Mouse (Mus musculus): Measurements from ENCODE around the gene Usp17la. TPM values are rescaled to one million over a fixed set of nuclear protein-coding genes. Genes with fewer than 3 reads are reported as not detected.
"Not testable (repeated sequence)": the region's sequence is repeated elsewhere in the genome, so short reads cannot be mapped to it uniquely, and the experiment has no call there.

Gene Usp17la
- not detected in 2 replicates for polyA plus RNA-seq (2012; rRNA removed)

- not testable (repeated sequence) for H3K27ac ChIP-seq (ENCODE audit: insufficient read depth, low read length); H3K4me1 ChIP-seq (ENCODE audit: control insufficient read depth, insufficient read depth, low read length)
Observed at GRCm38 (mm10) chr7:104856709-104857108, at the start of gene Usp17la. Gene Usp17la, plus strand, starts transcription at chr7:104857009.

GRCm38 (mm10) chr7:104810335-104810734 lies 46.5 kb upstream of the Usp17la start:
- H3K4me3 ChIP-seq (ENCODE audit: insufficient read depth, low read length); H3K27ac ChIP-seq (ENCODE audit: insufficient read depth, low read length); H3K4me1 ChIP-seq (ENCODE audit: control insufficient read depth, insufficient read depth, low read length): not testable (repeated sequence)

More at GRCm38 (mm10) chr7:104856709-104857108, at the start of gene Usp17la:
- H3K4me3 ChIP-seq (ENCODE audit: insufficient read depth, low read length): not testable (repeated sequence)

- no peak within 1 kb of the TSS for H3K27ac ChIP-seq (ENCODE audit: insufficient read depth, low read length)
- H3K4me3 ChIP-seq (ENCODE audit: insufficient read depth, low read length): no peak within 1 kb of the TSS
- no peaks in the 10 kb centered on the region for H3K4me1 ChIP-seq (ENCODE audit: control insufficient read depth, insufficient read depth, low read length)
- no peak for TF ChIP-seq CTCF (IDR thresholded peaks at IDR 0.05; ENCODE audit: extremely low read depth, insufficient read depth, low read length)
Observed at GRCm38 (mm10) chr7:104842503-104842902, 14.3 kb upstream of the Usp17la start, which contains the start of gene Usp17lb. Gene Usp17lb, minus strand, starts transcription at chr7:104842603.

- no peak overlapping the region for H3K27ac ChIP-seq (ENCODE audit: insufficient read depth, low read length)
- no peak overlapping the region for H3K4me3 ChIP-seq (ENCODE audit: insufficient read depth, low read length)
- TF ChIP-seq POLR2A (IDR thresholded peaks at IDR 0.05; ENCODE audit: extremely low read depth, insufficient read depth, low read length) (no peak), CTCF (IDR thresholded peaks at IDR 0.05; ENCODE audit: extremely low read depth, insufficient read depth, low read length) (no peak)
- H3K4me1 ChIP-seq (ENCODE audit: control insufficient read depth, insufficient read depth, low read length): no peaks in the 10 kb centered on the region
Observed at GRCm38 (mm10) chr7:104843731-104844287, 13.0 kb upstream of the Usp17la start.

GRCm38 (mm10) chr7:104851546-104851945 lies 5.3 kb upstream of the Usp17la start:
- not testable (repeated sequence) for H3K4me3 ChIP-seq (ENCODE audit: insufficient read depth, low read length); H3K4me1 ChIP-seq (ENCODE audit: control insufficient read depth, insufficient read depth, low read length); H3K27ac ChIP-seq (ENCODE audit: insufficient read depth, low read length)

- TF ChIP-seq CTCF (IDR thresholded peaks at IDR 0.05; ENCODE audit: extremely low read depth, insufficient read depth, low read length): no peak
- H3K4me3 ChIP-seq (ENCODE audit: insufficient read depth, low read length): no peak overlapping the region
- no peaks in the 10 kb centered on the region for H3K4me1 ChIP-seq (ENCODE audit: control insufficient read depth, insufficient read depth, low read length)
- H3K27ac ChIP-seq (ENCODE audit: insufficient read depth, low read length): no peak overlapping the region
Observed at GRCm38 (mm10) chr7:104855248-104855750, 1.5 kb upstream of the Usp17la start.

- H3K4me1 ChIP-seq (ENCODE audit: control insufficient read depth, insufficient read depth, low read length): no peaks in the 10 kb centered on the region
- H3K4me3 ChIP-seq (ENCODE audit: insufficient read depth, low read length): no peak overlapping the region
- no peak overlapping the region for H3K27ac ChIP-seq (ENCODE audit: insufficient read depth, low read length)
- TF ChIP-seq CTCF (IDR thresholded peaks at IDR 0.05; ENCODE audit: extremely low read depth, insufficient read depth, low read length) (no peak), POLR2A (IDR thresholded peaks at IDR 0.05; ENCODE audit: extremely low read depth, insufficient read depth, low read length) (no peak)
Observed at GRCm38 (mm10) chr7:104857683-104858082, 874 bp downstream of the Usp17la start.

GRCm38 (mm10) chr7:104861381-104861780 lies 4.6 kb downstream of the Usp17la start:
- no peaks in the 10 kb centered on the region for H3K4me1 ChIP-seq (ENCODE audit: control insufficient read depth, insufficient read depth, low read length)
- TF ChIP-seq POLR2A (IDR thresholded peaks at IDR 0.05; ENCODE audit: extremely low read depth, insufficient read depth, low read length) (no peak), CTCF (IDR thresholded peaks at IDR 0.05; ENCODE audit: extremely low read depth, insufficient read depth, low read length) (no peak)
- H3K27ac ChIP-seq (ENCODE audit: insufficient read depth, low read length): no peak overlapping the region
- H3K4me3 ChIP-seq (ENCODE audit: insufficient read depth, low read length): no peak overlapping the region

- Histone ChIP-seq H3K27ac (ENCODE audit: insufficient read depth, low read length) (no peak within 1 kb of the TSS), H3K4me3 (ENCODE audit: insufficient read depth, low read length) (no peak within 1 kb of the TSS), H3K4me1 (ENCODE audit: control insufficient read depth, insufficient read depth, low read length) (no peaks in the 10 kb centered on the region)
- no peak for TF ChIP-seq POLR2A (IDR thresholded peaks at IDR 0.05; ENCODE audit: extremely low read depth, insufficient read depth, low read length)
- TF ChIP-seq CTCF (IDR thresholded peaks at IDR 0.05; ENCODE audit: extremely low read depth, insufficient read depth, low read length): no peak
Observed at GRCm38 (mm10) chr7:104877731-104878130, 20.9 kb downstream of the Usp17la start, which contains the start of gene Olfr665. Gene Olfr665, plus strand, starts transcription at chr7:104878031.

- TF ChIP-seq CTCF (IDR thresholded peaks at IDR 0.05; ENCODE audit: extremely low read depth, insufficient read depth, low read length): no peak
- no peak for TF ChIP-seq POLR2A (IDR thresholded peaks at IDR 0.05; ENCODE audit: extremely low read depth, insufficient read depth, low read length)
- Histone ChIP-seq H3K4me3 (ENCODE audit: insufficient read depth, low read length) (no peak within 1 kb of the TSS), H3K4me1 (ENCODE audit: control insufficient read depth, insufficient read depth, low read length) (no peaks in the 10 kb centered on the region), H3K27ac (ENCODE audit: insufficient read depth, low read length) (no peak within 1 kb of the TSS)
Observed at GRCm38 (mm10) chr7:104895852-104896251, 39.0 kb downstream of the Usp17la start, which contains the start of gene Olfr666. Gene Olfr666, minus strand, starts transcription at chr7:104895952.

Other genes with a start within 250 kb of the Usp17la start
- not detected in 2 replicates for gene Olfr656, start 243.1 kb upstream of the Usp17la start, polyA plus RNA-seq (2012; rRNA removed)
- gene Olfr657, start 232.2 kb upstream of the Usp17la start, polyA plus RNA-seq (2012; rRNA removed): not detected in 2 replicates
- 0.04 TPM in 2 replicates for gene Olfr658, start 209.7 kb upstream of the Usp17la start, polyA plus RNA-seq (2012; rRNA removed)
- not detected in 2 replicates for gene Olfr659, start 190.3 kb upstream of the Usp17la start, polyA plus RNA-seq (2012; rRNA removed)
- gene Olfr661, start 170.5 kb upstream of the Usp17la start, polyA plus RNA-seq (2012; rRNA removed): not detected in 2 replicates
- not detected in 2 replicates for gene Usp17le, start 79.5 kb upstream of the Usp17la start, polyA plus RNA-seq (2012; rRNA removed)
- not detected in 2 replicates for gene Usp17lb, start 14.4 kb upstream of the Usp17la start, polyA plus RNA-seq (2012; rRNA removed)
- gene Olfr665, start 21.0 kb downstream of the Usp17la start, polyA plus RNA-seq (2012; rRNA removed): not detected in 2 replicates
- gene Olfr666, start 38.9 kb downstream of the Usp17la start, polyA plus RNA-seq (2012; rRNA removed): not detected in 2 replicates
- gene Olfr667, start 64.5 kb downstream of the Usp17la start, polyA plus RNA-seq (2012; rRNA removed): not detected in 2 replicates
- not detected in 2 replicates for gene Olfr668, start 71.0 kb downstream of the Usp17la start, polyA plus RNA-seq (2012; rRNA removed)
- gene Olfr669, start 77.2 kb downstream of the Usp17la start, polyA plus RNA-seq (2012; rRNA removed): not detected in 2 replicates
- gene Olfr670, start 105.6 kb downstream of the Usp17la start, polyA plus RNA-seq (2012; rRNA removed): not detected in 2 replicates
- gene Olfr671, start 122.1 kb downstream of the Usp17la start, polyA plus RNA-seq (2012; rRNA removed): not detected in 2 replicates
- not detected in 2 replicates for gene Olfr672, start 145.0 kb downstream of the Usp17la start, polyA plus RNA-seq (2012; rRNA removed)
- gene Olfr675, start 171.5 kb downstream of the Usp17la start, polyA plus RNA-seq (2012; rRNA removed): not detected in 2 replicates
- gene Olfr676, start 175.7 kb downstream of the Usp17la start, polyA plus RNA-seq (2012; rRNA removed): not detected in 2 replicates
- gene Olfr677, start 194.4 kb downstream of the Usp17la start, polyA plus RNA-seq (2012; rRNA removed): not detected in 2 replicates
- not detected in 2 replicates for gene Olfr678, start 207.5 kb downstream of the Usp17la start, polyA plus RNA-seq (2012; rRNA removed)
- gene Olfr679, start 224.2 kb downstream of the Usp17la start, polyA plus RNA-seq (2012; rRNA removed): not detected in 2 replicates
- gene Olfr680-ps1, start 235.8 kb downstream of the Usp17la start, polyA plus RNA-seq (2012; rRNA removed): not detected in 2 replicates